Mouse (Mus musculus) neural tube, embryonic 10.5 days (tissue): Measurements from ENCODE around the gene Gng12.
"Not testable (repeated sequence)": the region's sequence is repeated elsewhere in the genome, so short reads cannot be mapped to it uniquely, and the experiment has no call there.

Experiments
- DNase-seq: peaks from one replicate; pipeline ENCODE4 v3.0.0-alpha.2; 2017; ENCODE audit warnings: low spot score; ENCODE audit errors: extremely low spot score

Gng12 gene

GRCm38 (mm10) chr6:66896119-66896920 is at the start of gene Gng12:
Gng12 (plus strand) TSS chr6:66896397.
- peak; percentile 81 for DNase-seq

- DNase-seq, result no peak
These were observed 47.3 kb upstream of the Gng12 start for GRCm38 (mm10) chr6:66848936-66849335.

GRCm38 (mm10) chr6:66856236-66856635 is 40.0 kb upstream of the Gng12 start:
- DNase-seq, result no peak

- no peak for DNase-seq
These were observed 37.8 kb upstream of the Gng12 start for GRCm38 (mm10) chr6:66858356-66858755.

- no peak for DNase-seq
These were observed 36.8 kb upstream of the Gng12 start for GRCm38 (mm10) chr6:66859391-66859790.

GRCm38 (mm10) chr6:66864463-66864862 is 31.7 kb upstream of the Gng12 start:
- no peak for DNase-seq

- no peak for DNase-seq
These were observed 29.9 kb upstream of the Gng12 start for GRCm38 (mm10) chr6:66866295-66866694.

GRCm38 (mm10) chr6:66877048-66877447 is 19.1 kb upstream of the Gng12 start:
- DNase-seq, result not testable (repeated sequence)

- no peak for DNase-seq
These were observed 5.6 kb upstream of the Gng12 start for GRCm38 (mm10) chr6:66890349-66891158.

- DNase-seq, result no peak
These were observed 2.2 kb upstream of the Gng12 start for GRCm38 (mm10) chr6:66893950-66894349.

GRCm38 (mm10) chr6:66894999-66895398 is 1.2 kb upstream of the Gng12 start:
- DNase-seq, result no peak

GRCm38 (mm10) chr6:66896921-66897645 is 886 bp downstream of the Gng12 start:
- peak; percentile 60 for DNase-seq

GRCm38 (mm10) chr6:66897994-66898393 is 1.8 kb downstream of the Gng12 start:
- no peak for DNase-seq

- no peak for DNase-seq
These were observed 5.7 kb downstream of the Gng12 start for GRCm38 (mm10) chr6:66901926-66902325.

GRCm38 (mm10) chr6:66903206-66903605 is 7.0 kb downstream of the Gng12 start:
- DNase-seq, result no peak

GRCm38 (mm10) chr6:66903720-66904119 is 7.5 kb downstream of the Gng12 start:
- no peak for DNase-seq

GRCm38 (mm10) chr6:66906244-66906643 is 10.0 kb downstream of the Gng12 start:
- DNase-seq, result no peak

- DNase-seq, result no peak
These were observed 12.3 kb downstream of the Gng12 start for GRCm38 (mm10) chr6:66908327-66908973.

GRCm38 (mm10) chr6:66910493-66911435 is 14.6 kb downstream of the Gng12 start:
- no peak for DNase-seq

- DNase-seq, result no peak
These were observed 17.2 kb downstream of the Gng12 start for GRCm38 (mm10) chr6:66913355-66913754.
